Mouse (Mus musculus) cerebellum, adult 2 months (tissue): ENCODE results near the gene Srxn1.

Experiments
- CTCF ChIP-seq: fragments of 200-500 bp; IDR thresholded peaks from 2 replicates; pipeline ENCODE4 v1.5.1; 2011; ENCODE audit warnings: low read depth, mild to moderate bottlenecking, control low read depth, low read length, moderate library complexity, borderline replicate concordance; ENCODE audit not compliant: insufficient read depth
- POLR2A ChIP-seq: fragments of 200-500 bp; IDR thresholded peaks from 2 replicates; pipeline ENCODE4 v1.6.1; 2011; ENCODE audit warnings: low read length, control low read depth, borderline replicate concordance; ENCODE audit not compliant: insufficient read depth

- TF ChIP-seq CTCF (no peak), POLR2A (no peak)
Measured at GRCm38 (mm10) chr2:152108702-152109101, 3.4 kb downstream of the Srxn1 start.
